Mouse (Mus musculus) kidney, adult 2 months (tissue): Measurements from ENCODE around the gene Cep55. TPM values are rescaled to one million over a fixed set of nuclear protein-coding genes. Genes with fewer than 3 reads are reported as not detected.

Source experiments
- DNase-seq: peaks from one replicate; pipeline ENCODE4 v3.0.0; 2021
- H3K27ac ChIP-seq: fragments of 200-500 bp; 2 replicates; pipeline ENCODE4 v1.5.1; 2012; ENCODE audit warnings: low read depth, low read length, control low read depth, inconsistent platforms; ENCODE audit not compliant: insufficient read depth
- H3K27me3 ChIP-seq: fragments of 200-500 bp; replicated peaks from 2 replicates; pipeline ENCODE4 v1.6.1; 2012; ENCODE audit warnings: mild to moderate bottlenecking, moderate library complexity, low read length, inconsistent platforms; ENCODE audit not compliant: control insufficient read depth, insufficient read depth
- H3K36me3 ChIP-seq: fragments of 200-500 bp; 2 replicates; pipeline ENCODE4 v1.6.1; 2012; ENCODE audit warnings: mild to moderate bottlenecking, moderate library complexity, low read length, inconsistent platforms; ENCODE audit not compliant: control insufficient read depth, insufficient read depth
- H3K4me1 ChIP-seq: fragments of 200-500 bp; 2 replicates; pipeline ENCODE4 v1.6.1; 2011; ENCODE audit warnings: low read length; ENCODE audit not compliant: control insufficient read depth, insufficient read depth
- H3K4me3 ChIP-seq: fragments of 200-500 bp; 2 replicates; pipeline ENCODE4 v1.5.1; 2011; ENCODE audit warnings: mild to moderate bottlenecking, low read depth, low read length, control low read depth; ENCODE audit not compliant: insufficient read depth
- CTCF ChIP-seq: fragments of 200-500 bp; conservative IDR thresholded peaks from 2 replicates; pipeline ENCODE4 v1.5.1; 2011; ENCODE audit warnings: low read depth, mild to moderate bottlenecking, control low read depth, low read length, moderate library complexity, mixed read lengths; ENCODE audit not compliant: insufficient read depth, insufficient read length
- POLR2A ChIP-seq: fragments of 200-500 bp; IDR thresholded peaks from one replicate; pipeline ENCODE4 v1.6.1; 2011; ENCODE audit warnings: low read depth, low read length, control low read depth
- WGBS: fragments of 180-500 bp; shearing (Covaris S2); methylation state at CpG from one replicate; pipeline ENCODE4 v1.1.7; 2018; 5-methylcytosine and 5-hydroxymethylcytosine counted together
- polyA plus RNA-seq: library from polyadenylated mRNA; depleted of rRNA; stranded (reverse); fragments of >200 nt; gene quantifications from 2 replicates; pipeline ENCODE4 v1.2.3, GENCODE M21; 2012; rRNA removed

The Cep55 gene
- polyA plus RNA-seq, result 0.14 and 0.15 TPM in 2 replicates

DNA sequence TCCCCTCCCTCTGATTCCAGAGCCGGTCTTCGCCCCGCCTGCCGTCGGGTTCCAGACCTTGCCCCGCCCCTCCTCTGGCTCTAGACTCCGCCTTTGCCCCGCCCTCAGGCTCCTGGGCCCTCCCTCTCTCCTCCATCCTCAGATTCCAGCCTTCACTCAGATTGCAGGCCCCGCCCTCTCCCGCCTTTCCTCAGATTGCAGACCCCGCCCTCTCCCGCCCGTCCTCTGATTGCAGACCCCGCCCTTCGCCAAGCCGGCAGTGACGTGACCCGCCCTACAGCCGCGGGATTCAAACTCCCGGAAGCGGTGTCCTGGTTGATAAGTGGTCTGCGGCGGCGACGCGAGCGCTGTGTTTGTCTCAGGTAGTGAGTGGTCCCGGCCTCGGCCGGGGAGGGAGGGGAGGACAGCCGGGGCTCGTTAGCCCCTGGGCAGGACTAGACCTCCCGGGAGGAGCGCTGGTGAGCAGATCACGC, at the start of gene Cep55:
TSS of gene Cep55 (plus strand) at position 292 of the 473 bp plus-strand sequence.
- Histone ChIP-seq H3K27ac (no peak within 1 kb of the TSS; the same call in 1 of the 2 replicates), H3K4me3 (peak within 1 kb of the TSS; percentile 74), H3K27me3 (no peaks in the 10 kb centered on the region), H3K4me1 (peaks cover 2% of the 10 kb centered on the region; the same call in 1 of the 2 replicates), H3K36me3 (no peaks in the 10 kb centered on the region)
- DNase-seq, result peak; percentile 98
- TF ChIP-seq CTCF (no peak), POLR2A (no peak)
- WGBS, result 1% methylated on average over 36 of the region's 36 CpGs

DNA sequence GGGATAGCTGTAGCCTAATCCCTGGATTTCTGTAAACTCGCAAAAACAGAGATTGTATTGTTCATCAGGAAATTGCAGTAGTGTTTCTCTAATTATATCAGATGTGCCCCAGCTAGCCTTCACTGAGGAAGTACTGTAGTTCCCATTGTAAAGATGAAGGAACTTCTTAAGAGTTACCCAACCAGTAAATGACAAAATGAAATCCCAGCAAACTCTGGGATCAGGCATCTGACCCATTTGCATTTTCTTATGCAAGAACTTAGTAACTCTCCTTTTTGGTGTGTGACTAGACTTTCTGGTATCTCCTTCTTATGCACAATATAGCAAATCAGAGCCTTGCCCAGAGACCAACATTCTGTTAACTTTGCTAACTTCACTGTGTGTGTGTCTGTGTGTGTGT, 43.4 kb upstream of the Cep55 start:
- Histone ChIP-seq H3K27ac (no peak overlapping the region), H3K27me3 (no peaks in the 10 kb centered on the region), H3K36me3 (no peaks in the 10 kb centered on the region), H3K4me3 (no peak overlapping the region), H3K4me1 (peaks cover 9% of the 10 kb centered on the region; the same call in 1 of the 2 replicates)
- no peak for TF ChIP-seq CTCF
- TF ChIP-seq POLR2A, result no peak
- DNase-seq, result no peak
- WGBS, result 72% methylated on average over 1 of the region's 1 CpGs

DNA sequence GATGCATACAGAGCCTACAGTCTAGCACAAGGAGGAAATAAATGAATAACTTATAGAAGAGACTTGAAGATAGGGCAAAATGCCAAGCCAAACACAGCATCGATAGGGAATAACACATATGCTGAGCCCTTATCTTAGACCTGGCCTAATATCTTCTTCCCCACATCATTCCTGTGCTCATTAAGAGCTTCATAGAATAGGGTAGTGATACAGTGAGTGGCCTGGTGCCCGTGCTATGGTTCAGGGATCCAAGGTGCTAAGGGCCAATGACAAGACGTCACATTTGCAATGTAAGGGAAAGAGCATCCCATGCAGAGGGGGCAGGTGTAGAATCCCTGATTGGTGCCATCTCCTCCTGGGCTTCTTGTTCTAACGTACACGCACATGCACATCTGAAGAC, 40.4 kb upstream of the Cep55 start:
- WGBS, result 83% methylated on average over 5 of the region's 5 CpGs
- Histone ChIP-seq H3K36me3 (no peaks in the 10 kb centered on the region), H3K27me3 (no peaks in the 10 kb centered on the region), H3K27ac (no peak overlapping the region), H3K4me1 (peaks cover 13% of the 10 kb centered on the region; the same call in 1 of the 2 replicates), H3K4me3 (no peak overlapping the region)
- TF ChIP-seq POLR2A (no peak), CTCF (no peak)
- no peak for DNase-seq

DNA sequence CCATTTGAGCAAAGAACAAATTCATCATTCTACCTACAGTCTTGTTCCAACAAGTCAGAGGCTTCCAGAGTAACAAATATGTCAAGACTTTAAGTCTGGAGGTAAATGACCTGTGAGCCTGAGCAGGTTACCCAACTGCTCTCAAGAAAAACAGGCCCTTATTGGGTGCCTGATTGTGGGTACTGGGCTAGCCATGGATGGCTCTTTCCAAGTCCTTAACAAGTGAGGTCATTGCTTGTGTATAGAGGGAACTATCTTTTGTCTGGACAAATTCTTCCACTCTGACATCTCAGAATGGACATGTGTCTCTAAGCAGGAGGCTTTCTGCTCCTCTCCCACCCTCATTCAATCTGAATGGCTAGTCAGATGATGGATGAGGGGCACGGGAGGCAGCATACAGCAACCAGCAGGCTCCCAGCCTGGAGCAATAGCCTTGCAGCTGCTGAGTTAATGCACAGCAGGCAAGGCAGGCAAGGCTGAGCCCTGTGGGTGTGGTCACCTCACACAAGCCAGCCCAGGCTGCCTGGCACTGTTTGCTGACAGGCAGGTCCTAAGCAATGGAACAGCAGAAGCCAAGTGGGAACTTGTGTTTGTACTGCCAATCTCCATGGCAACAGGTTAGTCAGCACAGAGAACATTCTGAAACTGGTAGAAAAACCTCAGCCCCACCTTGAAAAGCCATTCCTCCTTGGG, 39.5 kb upstream of the Cep55 start:
- Histone ChIP-seq H3K36me3 (no peaks in the 10 kb centered on the region), H3K4me3 (no peak overlapping the region), H3K4me1 (peaks cover 13% of the 10 kb centered on the region; the same call in 1 of the 2 replicates), H3K27me3 (no peaks in the 10 kb centered on the region), H3K27ac (peak overlapping the region; percentile 59; the same call in 1 of the 2 replicates)
- WGBS, result 8% methylated on average over 1 of the region's 1 CpGs
- peak; percentile 88 for DNase-seq
- no peak for TF ChIP-seq CTCF
- no peak for TF ChIP-seq POLR2A

DNA sequence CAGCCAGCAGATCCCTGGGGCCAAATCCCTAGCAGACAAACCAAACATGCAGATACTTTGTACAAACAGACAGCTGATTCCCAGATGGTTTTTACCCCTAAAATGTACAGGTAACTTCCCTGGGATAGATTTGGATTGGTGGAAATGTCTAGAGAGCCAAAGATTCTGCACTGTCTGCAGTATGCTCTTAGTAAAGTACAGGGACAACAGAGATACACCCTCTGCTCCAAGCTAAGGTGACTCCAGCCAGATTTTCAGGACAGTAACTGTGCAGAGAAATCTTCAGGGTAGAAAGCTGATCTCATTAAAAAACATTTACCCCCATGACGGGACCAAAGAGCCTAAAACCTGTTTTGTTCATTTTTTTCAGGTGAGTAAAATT, 38.9 kb upstream of the Cep55 start:
- WGBS, result 56% methylated on average over 1 of the region's 1 CpGs
- no peaks in the 10 kb centered on the region for H3K27me3 ChIP-seq
- peaks cover 13% of the 10 kb centered on the region; the same call in 1 of the 2 replicates for H3K4me1 ChIP-seq
- DNase-seq, result no peak
- TF ChIP-seq POLR2A, result no peak
- TF ChIP-seq CTCF, result no peak
- H3K4me3 ChIP-seq, result no peak overlapping the region
- no peaks in the 10 kb centered on the region for H3K36me3 ChIP-seq
- H3K27ac ChIP-seq, result peak overlapping the region; percentile 59; the same call in 1 of the 2 replicates

DNA sequence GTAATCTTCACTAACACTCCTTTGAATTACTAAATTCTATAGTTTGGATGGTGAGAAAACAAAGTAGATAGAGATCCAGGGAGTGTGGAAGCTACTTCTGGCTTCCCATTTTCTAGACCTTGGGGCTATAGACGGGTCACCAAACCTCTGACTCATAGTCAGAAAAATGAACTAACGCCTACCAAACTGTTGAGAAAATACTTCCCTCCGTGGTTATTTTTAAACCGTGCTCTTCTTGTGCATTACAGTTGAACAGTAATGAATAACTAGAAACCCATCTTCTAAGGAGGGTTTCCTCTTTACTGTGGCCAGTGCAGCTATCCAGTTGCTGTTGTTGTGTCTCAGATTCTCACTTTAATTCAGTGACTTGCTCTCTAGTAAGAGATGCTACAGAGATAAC, 32.1 kb upstream of the Cep55 start:
- no peaks in the 10 kb centered on the region for H3K27me3 ChIP-seq
- H3K36me3 ChIP-seq, result no peaks in the 10 kb centered on the region
- TF ChIP-seq CTCF (no peak), POLR2A (no peak)
- no peak for DNase-seq
- WGBS, result 12% methylated on average over 4 of the region's 4 CpGs
- H3K27ac ChIP-seq, result peak overlapping the region; percentile 39
- peaks cover 37% of the 10 kb centered on the region for H3K4me1 ChIP-seq
- H3K4me3 ChIP-seq, result no peak overlapping the region

DNA sequence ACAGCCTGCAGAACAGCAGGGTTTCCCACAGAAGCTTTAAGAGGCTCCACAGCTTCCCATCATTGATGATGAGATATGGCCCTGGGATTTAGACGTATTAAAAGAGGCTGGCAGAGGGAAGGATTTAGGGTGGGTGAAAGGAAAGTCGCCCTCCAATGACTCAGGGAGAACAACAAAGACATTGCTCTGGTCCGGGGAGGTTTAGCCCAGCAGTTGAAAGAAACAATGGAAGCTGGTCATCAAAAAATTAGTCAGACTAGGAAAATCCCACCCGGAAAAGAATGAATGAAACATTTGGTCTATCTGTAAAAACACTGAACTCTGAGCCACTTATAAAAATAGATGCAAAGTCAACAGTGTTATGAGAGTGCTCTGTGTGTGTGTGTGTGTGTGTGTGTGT, 31.2 kb upstream of the Cep55 start:
- H3K36me3 ChIP-seq, result no peaks in the 10 kb centered on the region
- peaks cover 44% of the 10 kb centered on the region for H3K4me1 ChIP-seq
- TF ChIP-seq CTCF (no peak), POLR2A (no peak)
- peak overlapping the region; percentile 39; the same call in 1 of the 2 replicates for H3K27ac ChIP-seq
- no peak for DNase-seq
- no peak overlapping the region for H3K4me3 ChIP-seq
- WGBS, result 63% methylated on average over 4 of the region's 4 CpGs
- no peaks in the 10 kb centered on the region for H3K27me3 ChIP-seq
